Mouse (Mus musculus): ENCODE measurements at regions not wholly inside any gene's neighbourhood (a gene's known extent, or its start where the extent isn't known, plus 50 kb on each side); places are given as distances from the start of the nearest gene placed in this dataset.

- TF ChIP-seq ZC3H11A (IDR thresholded peaks at IDR 0.05; ENCODE audit: borderline replicate concordance, low read depth, low read length) (no peak), CHD2 (IDR thresholded peaks at IDR 0.05; ENCODE audit: low read depth, low read length) (no peak), HCFC1 (IDR thresholded peaks at IDR 0.05; ENCODE audit: borderline replicate concordance, insufficient read depth, low read length) (no peak), ZNF384 (IDR thresholded peaks at IDR 0.05; ENCODE audit: low read depth, low read length) (no peak), MAFK (IDR thresholded peaks at IDR 0.05; ENCODE audit: insufficient read depth, low read depth, low read length) (no peak)
- Histone ChIP-seq H3K9ac (ENCODE audit: insufficient read depth, low read depth, low read length, poor library complexity, severe bottlenecking) (no peak overlapping the region), H3K36me3 (ENCODE audit: control insufficient read depth, insufficient read depth, low read length, poor library complexity, severe bottlenecking) (no peaks in the 10 kb centered on the region), H3K4me3 (ENCODE audit: insufficient read depth in 1 of 2, low read depth in 1 of 2, low read length in 2 of 2, poor library complexity in 1 of 2, severe bottlenecking in 1 of 2) (no peak overlapping the region), H3K9me3 (ENCODE audit: control insufficient read depth, insufficient read depth, low read depth, low read length) (no peaks in the 10 kb centered on the region), H3K4me1 (ENCODE audit: control insufficient read depth in 2 of 2, insufficient read depth in 2 of 2, low read length in 2 of 2, poor library complexity in 1 of 2) (no peaks in the 10 kb centered on the region), H3K27ac (ENCODE audit: insufficient read depth, low read depth, low read length, poor library complexity, severe bottlenecking) (no peak overlapping the region)
- DNase-seq (ENCODE audit: low read depth, low spot score) = no peak
- in situ Hi-C loops (cut with MboI; ENCODE audit: low sequenced_read_pairs in 2 of 2, unreplicated experiment in 2 of 2) = no loop called here
Measured at GRCm38 (mm10) chr2:137758389-137758788, 498.0 kb upstream of the Btbd3 start.

GRCm38 (mm10) chr2:137757231-137758212 lies 498.8 kb upstream of the Btbd3 start:
- H3K27ac ChIP-seq (ENCODE audit: insufficient read depth, low read depth, low read length, poor library complexity, severe bottlenecking) = no peak overlapping the region
- no peaks in the 10 kb centered on the region for H3K36me3 ChIP-seq (ENCODE audit: control insufficient read depth, insufficient read depth, low read length, poor library complexity, severe bottlenecking)
- H3K9me3 ChIP-seq (ENCODE audit: control insufficient read depth, insufficient read depth, low read depth, low read length) = no peaks in the 10 kb centered on the region
- TF ChIP-seq HCFC1 (IDR thresholded peaks at IDR 0.05; ENCODE audit: borderline replicate concordance, insufficient read depth, low read length) (no peak), MAFK (IDR thresholded peaks at IDR 0.05; ENCODE audit: insufficient read depth, low read depth, low read length) (no peak), ZNF384 (IDR thresholded peaks at IDR 0.05; ENCODE audit: low read depth, low read length) (no peak), CHD2 (IDR thresholded peaks at IDR 0.05; ENCODE audit: low read depth, low read length) (no peak), ZC3H11A (IDR thresholded peaks at IDR 0.05; ENCODE audit: borderline replicate concordance, low read depth, low read length) (no peak)
- in situ Hi-C loops (cut with MboI; ENCODE audit: low sequenced_read_pairs in 2 of 2, unreplicated experiment in 2 of 2) = no loop called here
- no peak overlapping the region for H3K4me3 ChIP-seq (ENCODE audit: insufficient read depth in 1 of 2, low read depth in 1 of 2, low read length in 2 of 2, poor library complexity in 1 of 2, severe bottlenecking in 1 of 2)
- H3K9ac ChIP-seq (ENCODE audit: insufficient read depth, low read depth, low read length, poor library complexity, severe bottlenecking) = no peak overlapping the region
- no peak for DNase-seq (ENCODE audit: low read depth, low spot score)
- no peaks in the 10 kb centered on the region for H3K4me1 ChIP-seq (ENCODE audit: control insufficient read depth in 2 of 2, insufficient read depth in 2 of 2, low read length in 2 of 2, poor library complexity in 1 of 2)

- DNase-seq (ENCODE audit: low read depth, low spot score) = no peak
Measured at GRCm38 (mm10) chr2:137756220-137756619, 500.1 kb upstream of the Btbd3 start.

DNA sequence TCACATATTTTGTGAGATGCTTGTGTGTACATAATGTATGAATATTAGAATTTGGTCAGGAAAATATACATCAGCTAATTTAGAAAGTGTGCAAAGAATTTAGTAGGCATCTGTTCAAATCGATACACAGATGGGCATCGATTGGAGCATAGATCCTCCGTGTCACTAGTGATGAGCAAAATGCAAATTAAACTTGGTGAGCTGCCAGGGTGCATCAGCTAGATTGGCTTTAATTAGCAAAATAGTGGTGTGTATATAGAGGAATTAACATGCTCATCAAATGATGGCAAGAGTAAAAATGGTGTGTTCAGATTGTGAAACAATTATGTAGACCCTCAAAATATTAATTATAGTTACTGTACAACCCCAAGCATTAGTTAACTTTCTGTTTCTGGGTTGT lies 501.9 kb upstream of the Btbd3 start:
- H3K9ac ChIP-seq (ENCODE audit: insufficient read depth, low read depth, low read length, poor library complexity, severe bottlenecking) = no peak overlapping the region
- H3K36me3 ChIP-seq (ENCODE audit: control insufficient read depth, insufficient read depth, low read length, poor library complexity, severe bottlenecking) = no peaks in the 10 kb centered on the region
- H3K4me1 ChIP-seq (ENCODE audit: control insufficient read depth in 2 of 2, insufficient read depth in 2 of 2, low read length in 2 of 2, poor library complexity in 1 of 2) = no peaks in the 10 kb centered on the region
- TF ChIP-seq ZNF384 (IDR thresholded peaks at IDR 0.05; ENCODE audit: low read depth, low read length) (no peak), ZC3H11A (IDR thresholded peaks at IDR 0.05; ENCODE audit: borderline replicate concordance, low read depth, low read length) (no peak), CHD2 (IDR thresholded peaks at IDR 0.05; ENCODE audit: low read depth, low read length) (no peak), HCFC1 (IDR thresholded peaks at IDR 0.05; ENCODE audit: borderline replicate concordance, insufficient read depth, low read length) (no peak), MAFK (IDR thresholded peaks at IDR 0.05; ENCODE audit: insufficient read depth, low read depth, low read length) (no peak)
- no peaks in the 10 kb centered on the region for H3K9me3 ChIP-seq (ENCODE audit: control insufficient read depth, insufficient read depth, low read depth, low read length)
- in situ Hi-C loops (cut with MboI; ENCODE audit: low sequenced_read_pairs in 2 of 2, unreplicated experiment in 2 of 2) = no loop called here
- H3K27ac ChIP-seq (ENCODE audit: insufficient read depth, low read depth, low read length, poor library complexity, severe bottlenecking) = no peak overlapping the region
- H3K4me3 ChIP-seq (ENCODE audit: insufficient read depth in 1 of 2, low read depth in 1 of 2, low read length in 2 of 2, poor library complexity in 1 of 2, severe bottlenecking in 1 of 2) = no peak overlapping the region
- DNase-seq (ENCODE audit: low read depth, low spot score) = no peak

More at GRCm38 (mm10) chr2:137756220-137756619, 500.1 kb upstream of the Btbd3 start:
- H3K4me3 ChIP-seq (ENCODE audit: insufficient read depth in 1 of 2, low read depth in 1 of 2, low read length in 2 of 2, poor library complexity in 1 of 2, severe bottlenecking in 1 of 2) = no peak overlapping the region
- no peaks in the 10 kb centered on the region for H3K9me3 ChIP-seq (ENCODE audit: control insufficient read depth, insufficient read depth, low read depth, low read length)
- no peak overlapping the region for H3K9ac ChIP-seq (ENCODE audit: insufficient read depth, low read depth, low read length, poor library complexity, severe bottlenecking)
- H3K36me3 ChIP-seq (ENCODE audit: control insufficient read depth, insufficient read depth, low read length, poor library complexity, severe bottlenecking) = no peaks in the 10 kb centered on the region
- in situ Hi-C loops (cut with MboI; ENCODE audit: low sequenced_read_pairs in 2 of 2, unreplicated experiment in 2 of 2) = no loop called here
- TF ChIP-seq CHD2 (IDR thresholded peaks at IDR 0.05; ENCODE audit: low read depth, low read length) (no peak), ZC3H11A (IDR thresholded peaks at IDR 0.05; ENCODE audit: borderline replicate concordance, low read depth, low read length) (no peak), MAFK (IDR thresholded peaks at IDR 0.05; ENCODE audit: insufficient read depth, low read depth, low read length) (no peak), HCFC1 (IDR thresholded peaks at IDR 0.05; ENCODE audit: borderline replicate concordance, insufficient read depth, low read length) (no peak), ZNF384 (IDR thresholded peaks at IDR 0.05; ENCODE audit: low read depth, low read length) (no peak)
- no peak overlapping the region for H3K27ac ChIP-seq (ENCODE audit: insufficient read depth, low read depth, low read length, poor library complexity, severe bottlenecking)
- H3K4me1 ChIP-seq (ENCODE audit: control insufficient read depth in 2 of 2, insufficient read depth in 2 of 2, low read length in 2 of 2, poor library complexity in 1 of 2) = no peaks in the 10 kb centered on the region

Data from ES-E14 (cell line).